Mouse (Mus musculus) intestine, embryonic 16.5 days (tissue): ENCODE measurements at regions not wholly inside any gene's neighbourhood (a gene's known extent, or its start where the extent isn't known, plus 50 kb on each side); places are given as distances from the start of the nearest gene placed in this dataset.

ENCODE experiments used
- ATAC-seq: fragments of 200-750 bp; cut with Nextera tagmentation; 2 replicates; pipeline ENCODE4 v1.8.0; 2017; ENCODE audit warnings: moderate TSS enrichment, moderate library complexity
- H3K27ac ChIP-seq: fragments of 300-500 bp; sonication (generic); 2 replicates; pipeline ENCODE4 v1.5.1; 2014; ENCODE audit warnings: mild to moderate bottlenecking, low read length
- H3K27me3 ChIP-seq: fragments of 300-500 bp; sonication (generic); replicated peaks from 2 replicates; pipeline ENCODE4 v1.6.1; 2014; ENCODE audit warnings: low read length, control low read depth, mixed read lengths; ENCODE audit not compliant: control insufficient read depth, insufficient read depth
- H3K36me3 ChIP-seq: fragments of 300-500 bp; sonication (generic); 2 replicates; pipeline ENCODE4 v1.6.1; 2014; ENCODE audit warnings: low read length, control low read depth; ENCODE audit not compliant: control insufficient read depth, insufficient read depth
- H3K4me1 ChIP-seq: fragments of 300-500 bp; sonication (generic); 2 replicates; pipeline ENCODE4 v1.6.1; 2014; ENCODE audit warnings: low read length, control low read depth, mixed read lengths; ENCODE audit not compliant: control insufficient read depth, insufficient read depth
- H3K4me2 ChIP-seq: fragments of 300-500 bp; sonication (generic); 2 replicates; pipeline ENCODE4 v1.6.1; 2014; ENCODE audit warnings: low read depth, low read length, control low read depth
- H3K4me3 ChIP-seq: fragments of 300-500 bp; sonication (generic); 2 replicates; pipeline ENCODE4 v1.5.1; 2014; ENCODE audit warnings: mild to moderate bottlenecking, low read length
- H3K9ac ChIP-seq: fragments of 300-500 bp; sonication (generic); 2 replicates; pipeline ENCODE4 v1.6.1; 2014; ENCODE audit warnings: low read depth, low read length
- H3K9me3 ChIP-seq: fragments of 300-500 bp; sonication (generic); 2 replicates; pipeline ENCODE4 v1.6.1; 2016; ENCODE audit warnings: low read length, control low read depth; ENCODE audit not compliant: control insufficient read depth
- WGBS: fragments of 180-500 bp; shearing (Covaris S2); extraction: QIAGEN DNeasy Blood & Tissue Kit; methylation state at CpG from one replicate; pipeline ENCODE4 v1.1.7; 2014; 5-methylcytosine and 5-hydroxymethylcytosine counted together

DNA sequence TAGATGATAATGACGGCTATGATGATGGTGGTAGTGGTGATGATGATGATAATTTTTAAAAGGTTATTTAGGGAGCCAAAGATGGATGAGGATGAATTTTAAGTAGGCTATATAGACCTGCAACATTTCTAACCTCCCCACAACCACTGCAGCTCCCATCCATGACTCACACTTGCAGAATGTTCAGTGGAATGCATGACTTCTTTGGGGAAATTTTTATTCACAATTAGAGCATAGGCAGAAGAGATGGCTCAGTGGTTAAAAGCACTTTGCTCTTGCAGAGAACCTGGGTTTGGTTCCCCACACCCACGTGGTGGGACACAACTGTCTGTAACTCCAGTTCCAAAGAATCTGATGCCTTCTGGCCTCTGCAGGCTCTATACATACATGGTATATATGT lies 329.5 kb downstream of the Pdcd6ip start:
- 75% methylated on average over 2 of the region's 2 CpGs for WGBS
- H3K4me1 ChIP-seq: no peaks in the 10 kb centered on the region

DNA sequence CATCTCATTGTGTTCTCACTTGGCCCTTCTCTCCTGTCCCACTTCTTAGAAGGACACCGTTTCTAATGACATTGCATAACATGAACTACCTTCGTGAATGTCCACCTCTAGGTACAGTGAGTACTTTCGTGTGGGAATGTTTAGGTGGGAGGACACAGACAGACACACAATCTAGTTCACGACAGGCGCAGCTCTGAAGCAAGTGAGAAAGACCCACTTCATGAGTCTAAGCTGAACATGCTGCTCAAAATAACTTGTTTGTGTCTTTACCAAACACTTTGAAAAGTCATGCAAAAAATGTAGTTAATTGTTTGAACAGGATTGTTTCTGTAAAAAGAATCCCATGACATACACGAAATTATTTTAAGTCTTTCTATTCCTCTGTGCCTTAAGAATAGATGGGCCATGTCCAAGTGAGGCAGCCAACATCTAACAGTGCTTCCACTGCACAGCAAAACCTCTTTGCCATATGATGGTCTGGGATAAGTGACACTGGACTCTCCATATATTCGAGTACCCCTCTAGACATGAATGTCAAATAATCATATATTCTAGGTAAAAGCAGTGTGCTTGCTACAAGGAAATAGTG lies 336.2 kb downstream of the Pdcd6ip start:
- no peak for ATAC-seq

More for the DNA sequence above, 329.5 kb downstream of the Pdcd6ip start:
- Histone ChIP-seq H3K36me3 (no peaks in the 10 kb centered on the region), H3K9ac (no peak overlapping the region), H3K4me2 (no peak overlapping the region), H3K27ac (no peak overlapping the region), H3K9me3 (no peaks in the 10 kb centered on the region), H3K4me3 (no peak overlapping the region), H3K27me3 (no peaks in the 10 kb centered on the region)
- no peak for ATAC-seq

GRCm38 (mm10) chr9:113347942-113348341 lies 360.1 kb downstream of the Pdcd6ip start:
- no peak overlapping the region for H3K27ac ChIP-seq
- no peaks in the 10 kb centered on the region for H3K36me3 ChIP-seq
- H3K4me1 ChIP-seq: no peaks in the 10 kb centered on the region
- H3K9ac ChIP-seq: no peak overlapping the region
- no peak overlapping the region for H3K4me3 ChIP-seq
- no peak for ATAC-seq
- no peaks in the 10 kb centered on the region for H3K27me3 ChIP-seq
- H3K4me2 ChIP-seq: no peak overlapping the region
- H3K9me3 ChIP-seq: no peaks in the 10 kb centered on the region
- WGBS: 79% methylated on average over 5 of the region's 5 CpGs

More for the DNA sequence above, 336.2 kb downstream of the Pdcd6ip start:
- Histone ChIP-seq H3K4me1 (no peaks in the 10 kb centered on the region), H3K9ac (no peak overlapping the region), H3K27me3 (no peaks in the 10 kb centered on the region), H3K27ac (no peak overlapping the region), H3K4me3 (no peak overlapping the region), H3K4me2 (no peak overlapping the region), H3K9me3 (no peaks in the 10 kb centered on the region), H3K36me3 (no peaks in the 10 kb centered on the region)
- WGBS: 80% methylated on average over 7 of the region's 7 CpGs

GRCm38 (mm10) chr9:113346531-113346930 lies 361.5 kb downstream of the Pdcd6ip start:
- no peak for ATAC-seq
- H3K27me3 ChIP-seq: no peaks in the 10 kb centered on the region
- 75% methylated on average over 13 of the region's 13 CpGs for WGBS

DNA sequence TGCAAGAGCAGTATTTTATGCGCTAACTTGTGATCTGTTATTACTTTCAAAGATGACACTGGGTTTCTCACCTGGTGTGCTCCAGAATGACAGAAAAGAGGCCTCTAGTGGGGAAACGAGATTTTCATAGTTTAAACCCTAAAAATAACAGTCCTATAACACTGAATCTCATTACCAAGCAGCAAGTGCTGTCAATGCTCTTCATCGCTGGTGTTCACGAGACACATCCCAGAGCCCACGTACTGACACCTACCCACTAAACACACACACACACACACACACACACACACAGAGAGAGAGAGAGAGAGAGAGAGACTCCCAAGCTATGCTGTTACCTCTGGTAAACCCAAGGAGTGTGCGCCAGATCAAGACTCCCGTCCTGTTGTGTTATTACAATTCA lies 365.9 kb downstream of the Pdcd6ip start:
- Histone ChIP-seq H3K27me3 (no peaks in the 10 kb centered on the region), H3K4me3 (no peak overlapping the region), H3K4me2 (no peak overlapping the region), H3K27ac (no peak overlapping the region), H3K9ac (no peak overlapping the region), H3K4me1 (no peaks in the 10 kb centered on the region), H3K9me3 (no peaks in the 10 kb centered on the region), H3K36me3 (no peaks in the 10 kb centered on the region)
- ATAC-seq: no peak
- 66% methylated on average over 7 of the region's 7 CpGs for WGBS

More at GRCm38 (mm10) chr9:113346531-113346930, 361.5 kb downstream of the Pdcd6ip start:
- no peak overlapping the region for H3K9ac ChIP-seq
- no peaks in the 10 kb centered on the region for H3K9me3 ChIP-seq
- no peaks in the 10 kb centered on the region for H3K4me1 ChIP-seq
- H3K36me3 ChIP-seq: no peaks in the 10 kb centered on the region
- no peak overlapping the region for H3K4me2 ChIP-seq
- no peak overlapping the region for H3K4me3 ChIP-seq
- no peak overlapping the region for H3K27ac ChIP-seq

- no peak for ATAC-seq
- WGBS: 60% methylated on average over 6 of the region's 6 CpGs
- H3K9ac ChIP-seq: no peak overlapping the region
- H3K27me3 ChIP-seq: no peaks in the 10 kb centered on the region
- H3K36me3 ChIP-seq: no peaks in the 10 kb centered on the region
- H3K4me1 ChIP-seq: no peaks in the 10 kb centered on the region
- H3K4me2 ChIP-seq: no peak overlapping the region
- H3K4me3 ChIP-seq: no peak overlapping the region
- H3K27ac ChIP-seq: no peak overlapping the region
- no peaks in the 10 kb centered on the region for H3K9me3 ChIP-seq
These were observed 367.2 kb downstream of the Pdcd6ip start for GRCm38 (mm10) chr9:113340838-113341237.

DNA sequence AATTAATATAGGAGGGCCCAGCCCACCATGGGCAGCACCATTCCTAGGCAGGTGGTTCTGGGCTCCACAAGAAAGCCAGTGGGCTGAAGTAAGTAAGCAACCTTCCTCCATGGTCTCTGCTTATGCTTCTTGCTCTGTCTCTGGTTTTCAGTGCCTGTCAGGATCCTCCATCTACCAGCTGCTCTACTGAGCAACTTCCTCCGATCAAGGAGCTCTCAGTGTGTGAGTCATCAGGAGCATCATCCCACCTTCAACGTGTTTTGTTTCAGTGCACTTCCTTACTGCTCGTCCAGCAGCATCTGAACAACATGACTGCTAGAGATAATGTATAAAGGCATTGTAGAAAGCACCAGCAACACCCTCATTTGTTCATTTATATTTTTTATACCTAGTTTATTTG lies 368.0 kb downstream of the Pdcd6ip start:
- Histone ChIP-seq H3K9ac (no peak overlapping the region), H3K27me3 (no peaks in the 10 kb centered on the region), H3K27ac (no peak overlapping the region), H3K9me3 (no peaks in the 10 kb centered on the region), H3K4me2 (no peak overlapping the region), H3K4me1 (no peaks in the 10 kb centered on the region), H3K36me3 (no peaks in the 10 kb centered on the region), H3K4me3 (no peak overlapping the region)
- 74% methylated on average over 3 of the region's 3 CpGs for WGBS
- ATAC-seq: no peak

DNA sequence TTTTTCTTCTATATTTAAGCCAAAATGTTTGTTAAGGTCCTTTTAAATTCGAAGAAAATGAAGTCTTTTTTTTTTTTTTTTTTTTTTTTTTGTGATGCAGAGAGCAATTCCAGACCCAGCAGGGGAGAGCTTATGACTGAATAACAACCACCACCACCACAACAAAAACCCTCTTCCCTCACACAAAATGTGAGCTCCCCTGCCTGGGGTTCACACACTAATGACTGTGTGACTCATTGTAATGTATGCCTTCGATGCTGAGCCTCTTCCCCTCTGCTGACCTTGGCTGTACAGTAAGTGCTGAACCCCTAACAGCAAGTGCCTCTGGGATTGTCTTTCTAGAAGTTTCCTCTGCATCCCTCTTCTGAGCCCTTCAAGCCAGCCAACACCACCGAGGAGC lies 383.6 kb downstream of the Pdcd6ip start:
- no peaks in the 10 kb centered on the region for H3K36me3 ChIP-seq
- H3K9me3 ChIP-seq: no peaks in the 10 kb centered on the region
- no peak for ATAC-seq
- 65% methylated on average over 3 of the region's 3 CpGs for WGBS
- no peak overlapping the region for H3K27ac ChIP-seq
- no peak overlapping the region for H3K4me2 ChIP-seq
- H3K27me3 ChIP-seq: no peaks in the 10 kb centered on the region
- no peak overlapping the region for H3K9ac ChIP-seq
- no peaks in the 10 kb centered on the region for H3K4me1 ChIP-seq
- H3K4me3 ChIP-seq: no peak overlapping the region

GRCm38 (mm10) chr9:113309707-113310574 lies 398.1 kb downstream of the Pdcd6ip start:
- H3K27me3 ChIP-seq: no peaks in the 10 kb centered on the region
- ATAC-seq: no peak
- H3K36me3 ChIP-seq: no peaks in the 10 kb centered on the region
- no peak overlapping the region for H3K4me2 ChIP-seq
- H3K27ac ChIP-seq: no peak overlapping the region
- H3K4me1 ChIP-seq: no peaks in the 10 kb centered on the region
- no peak overlapping the region for H3K4me3 ChIP-seq
- H3K9ac ChIP-seq: no peak overlapping the region
- no peaks in the 10 kb centered on the region for H3K9me3 ChIP-seq
- 73% methylated on average over 7 of the region's 7 CpGs for WGBS
